Mouse (Mus musculus): ENCODE results near the gene Cox6a1.
A peak's percentile ranks its signal among the peaks of the same experiment; 100 is the strongest.
"Not testable (repeated sequence)": the region's sequence is repeated elsewhere in the genome, so short reads cannot be mapped to it uniquely, and the experiment has no call there.

Cox6a1 gene

GRCm38 (mm10) chr5:115348546-115349224, at the start of gene Cox6a1:
Cox6a1 (minus strand) TSS chr5:115348981.
- DNase-seq: peak; percentile 99 to 100

DNA sequence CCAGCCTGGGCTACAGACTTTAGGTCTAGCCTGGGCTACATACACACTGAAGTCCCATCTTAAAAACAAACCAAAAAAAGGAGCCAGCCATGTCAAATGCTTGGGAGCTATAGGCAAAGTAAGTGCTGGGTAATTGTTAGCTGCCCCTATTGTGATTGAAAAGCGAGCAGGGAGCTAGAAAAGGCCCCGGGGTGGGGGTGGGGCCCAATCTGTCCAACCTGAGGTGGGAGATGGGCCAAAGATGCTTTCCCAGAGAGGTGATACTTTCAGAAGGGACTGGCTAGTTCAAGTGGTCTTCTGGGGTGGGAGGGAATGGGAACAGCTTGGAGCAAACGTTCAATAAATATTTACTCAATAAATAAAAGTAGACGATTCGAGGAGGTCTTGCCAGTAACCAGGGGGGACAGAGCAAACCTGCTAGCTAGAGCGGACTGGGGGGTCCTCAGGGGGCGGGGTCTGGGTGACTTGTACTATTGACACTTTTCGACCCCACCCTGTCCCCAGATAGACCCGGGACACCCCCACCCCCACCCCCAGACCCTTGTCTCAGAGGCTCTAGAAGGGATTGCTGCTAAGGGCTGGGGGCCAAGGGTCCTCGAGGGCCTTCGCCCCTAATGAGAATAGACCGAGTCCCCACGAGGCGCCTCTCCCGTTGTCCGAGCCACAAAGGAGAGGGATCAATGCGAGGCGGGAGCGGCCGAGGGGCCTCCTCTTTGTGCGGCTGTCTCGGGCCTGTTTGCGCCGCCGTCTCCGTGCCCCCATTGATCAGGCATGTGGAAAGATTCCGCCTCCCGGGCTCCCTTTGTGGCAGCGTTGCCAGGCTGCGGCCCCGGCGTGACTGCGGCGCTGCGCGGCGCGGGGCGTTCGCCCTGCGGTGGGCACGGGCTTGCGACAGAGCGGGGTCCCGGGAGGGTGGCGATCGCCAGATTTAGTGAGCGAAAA, 49.3 kb upstream of the Cox6a1 start:
- DNase-seq: peak; percentile 53 to 60

GRCm38 (mm10) chr5:115396654-115397053, 47.9 kb upstream of the Cox6a1 start:
- no peak for DNase-seq

DNA sequence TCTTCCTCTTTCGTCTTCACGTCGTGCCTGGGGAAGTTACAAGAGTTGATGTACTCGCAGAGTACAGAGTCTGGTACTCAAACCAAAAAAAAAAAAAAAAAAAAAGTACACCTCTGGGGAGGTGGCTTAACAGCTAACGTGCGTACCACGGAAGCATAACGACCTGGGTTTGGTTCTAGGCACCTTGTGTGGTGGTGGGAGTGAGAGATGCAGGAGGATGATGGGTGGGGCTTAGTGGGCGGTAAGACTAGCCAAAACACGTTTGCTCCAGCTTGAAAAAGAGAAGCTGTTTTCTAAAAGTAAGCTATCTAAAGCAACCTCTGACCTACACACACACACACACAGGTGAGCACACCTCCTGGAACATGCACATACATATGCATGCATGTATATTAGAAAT, 46.1 kb upstream of the Cox6a1 start:
- no peak for DNase-seq

GRCm38 (mm10) chr5:115394223-115394622, 45.4 kb upstream of the Cox6a1 start:
- no peak for DNase-seq

GRCm38 (mm10) chr5:115392969-115393368, 44.2 kb upstream of the Cox6a1 start:
- DNase-seq: no peak

- DNase-seq: no peak
These were observed 43.2 kb upstream of the Cox6a1 start for GRCm38 (mm10) chr5:115391935-115392334.

DNA sequence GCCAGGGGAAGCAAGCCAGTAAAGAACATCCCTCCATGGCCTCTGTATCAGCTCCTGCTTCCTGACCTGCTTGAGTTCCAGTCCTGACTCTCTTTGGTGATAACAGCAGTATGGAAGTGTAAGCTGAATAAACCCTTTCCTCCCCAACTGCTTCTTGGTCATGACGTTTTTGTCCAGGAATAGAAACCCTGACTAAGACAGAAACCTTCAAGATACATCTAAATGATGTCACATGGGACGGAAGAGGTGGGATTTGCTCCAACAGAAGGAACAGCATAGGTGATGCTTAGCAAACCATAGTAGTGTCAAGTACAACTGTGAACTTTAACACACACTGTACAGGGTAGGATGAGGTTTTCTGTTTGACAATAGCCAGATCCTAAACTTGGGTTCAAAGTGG, 30.1 kb upstream of the Cox6a1 start:
- not testable (repeated sequence) for DNase-seq

- DNase-seq: peak in 1 of 2 experiments; percentile 23
These were observed 26.7 kb upstream of the Cox6a1 start for GRCm38 (mm10) chr5:115375436-115375835.

- DNase-seq: no peak
These were observed 25.5 kb upstream of the Cox6a1 start for GRCm38 (mm10) chr5:115374204-115374820.

DNA sequence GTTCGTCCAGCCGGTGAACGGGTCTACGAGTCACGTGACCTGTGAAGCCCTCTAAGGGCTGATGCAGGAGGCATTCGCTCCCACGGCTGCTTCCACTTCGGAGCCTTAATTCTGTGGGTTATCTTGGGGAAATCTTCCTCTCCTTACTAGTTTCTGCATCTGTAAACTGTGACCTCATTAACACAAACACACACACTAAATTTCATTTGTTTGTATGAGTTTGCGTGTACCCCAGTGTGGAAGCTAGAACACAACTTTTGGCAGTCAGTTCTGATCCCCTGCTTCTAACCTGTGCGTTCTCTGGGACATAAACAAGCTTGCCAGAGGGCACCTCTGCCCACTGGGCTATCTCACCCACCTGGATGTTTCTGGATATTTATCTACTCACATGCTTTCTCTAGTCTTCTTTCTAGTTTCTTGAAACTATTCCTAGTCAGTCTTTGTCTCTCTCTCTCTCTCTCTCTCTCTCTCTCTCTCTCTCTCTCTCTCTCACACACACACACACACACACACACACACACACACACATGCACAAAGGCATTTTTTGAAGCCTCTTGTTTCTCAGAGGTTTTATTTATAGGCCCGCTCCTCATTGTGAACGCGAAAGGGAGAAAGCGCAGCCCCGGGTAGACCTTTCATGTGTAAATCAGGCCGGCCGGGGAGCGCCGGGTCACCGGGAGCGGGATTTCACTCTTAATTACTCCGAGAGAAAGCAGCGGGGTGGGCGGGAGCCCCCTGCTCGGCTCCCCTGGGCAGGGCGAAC, 24.8 kb upstream of the Cox6a1 start:
- DNase-seq: no peak

GRCm38 (mm10) chr5:115371736-115372135, 23.0 kb upstream of the Cox6a1 start:
- DNase-seq: no peak

DNA sequence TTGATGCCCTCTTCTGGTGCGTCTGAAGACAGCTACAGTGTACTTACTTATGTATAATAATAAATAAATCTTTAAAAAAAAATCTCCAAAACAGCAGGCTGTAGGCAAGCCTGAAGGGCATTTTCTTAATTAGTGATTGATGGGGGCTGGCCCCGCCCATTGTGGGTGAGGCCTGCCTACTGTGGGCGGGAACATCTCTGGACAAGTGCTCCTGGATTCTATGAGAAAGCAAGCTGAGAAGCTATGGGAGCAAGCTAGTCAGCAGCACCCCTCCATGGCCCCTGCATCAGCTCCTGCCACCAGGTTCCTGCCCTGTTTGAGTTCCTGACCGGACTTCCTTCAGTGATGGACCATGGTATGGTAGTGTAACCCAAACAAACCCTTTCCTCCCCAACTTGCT, 16.0 kb upstream of the Cox6a1 start:
- DNase-seq: no peak

- DNase-seq: no peak
These were observed 14.3 kb upstream of the Cox6a1 start for GRCm38 (mm10) chr5:115362819-115363714.

DNA sequence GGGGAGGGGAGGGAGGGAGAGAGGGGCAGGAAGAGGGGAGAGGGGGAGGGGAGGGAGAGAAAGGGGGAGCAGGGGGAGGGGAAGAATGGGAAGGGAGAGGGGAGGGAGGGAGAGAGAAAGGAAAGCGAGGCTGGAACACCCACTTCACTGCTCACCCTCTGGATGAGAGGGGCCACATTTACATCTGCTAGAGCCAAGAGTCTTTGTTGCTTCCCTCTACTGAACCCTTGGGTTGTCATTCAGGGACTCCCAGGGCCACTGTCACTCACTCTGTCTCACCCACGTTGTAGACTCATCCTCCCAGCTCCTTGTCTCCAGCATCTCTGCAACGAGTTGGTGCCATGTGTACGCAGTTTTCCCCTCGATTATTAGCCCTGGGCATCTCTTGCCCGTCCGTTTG, 13.4 kb upstream of the Cox6a1 start:
- DNase-seq: no peak

- DNase-seq: no peak
These were observed 11.1 kb upstream of the Cox6a1 start for GRCm38 (mm10) chr5:115359851-115360372.

DNA sequence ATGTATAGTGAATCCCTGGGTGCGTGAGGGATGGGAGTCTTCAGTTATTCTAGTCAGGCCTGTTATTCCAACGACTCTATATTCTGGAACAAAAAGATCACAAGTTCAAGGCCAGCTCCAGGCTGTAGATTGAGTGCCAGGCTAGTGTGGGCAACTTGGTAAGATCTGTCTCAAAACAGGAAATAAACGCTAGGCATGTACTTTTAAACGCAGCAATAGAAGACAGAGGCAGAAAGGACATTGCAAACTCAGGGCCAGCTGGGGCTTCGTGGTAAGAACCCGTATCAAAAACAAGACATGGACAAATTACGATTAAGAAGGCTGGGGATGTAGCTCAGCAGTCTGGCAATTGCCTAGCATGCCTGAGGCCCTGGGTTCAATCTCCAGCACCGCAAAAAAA, 10.7 kb upstream of the Cox6a1 start:
- no peak for DNase-seq

GRCm38 (mm10) chr5:115358872-115359271, 10.1 kb upstream of the Cox6a1 start:
- DNase-seq: peak; percentile 94 to 98

- DNase-seq: no peak
These were observed 6.3 kb upstream of the Cox6a1 start for GRCm38 (mm10) chr5:115355070-115355469.

DNA sequence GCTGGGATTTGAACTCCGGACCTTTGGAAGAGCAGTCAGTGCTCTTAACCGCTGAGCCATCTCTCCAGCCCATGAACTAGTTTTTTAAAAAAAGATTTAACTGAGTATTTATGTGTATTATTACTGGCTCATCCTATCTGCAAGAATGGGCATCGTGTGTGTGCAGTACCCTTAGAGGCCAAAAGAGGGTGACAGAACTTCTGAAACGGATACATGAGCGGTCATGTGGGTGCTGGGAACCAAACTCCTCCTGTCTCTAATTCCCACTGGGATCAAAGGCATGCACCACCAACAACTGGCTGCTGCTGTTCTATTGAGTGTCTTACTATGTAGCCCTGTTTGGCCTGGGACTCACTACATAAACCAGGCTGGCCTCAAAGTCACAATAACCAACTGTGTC, 2.6 kb upstream of the Cox6a1 start:
- no peak for DNase-seq

- DNase-seq: no peak
These were observed 409 bp upstream of the Cox6a1 start for GRCm38 (mm10) chr5:115349225-115349555.

DNA sequence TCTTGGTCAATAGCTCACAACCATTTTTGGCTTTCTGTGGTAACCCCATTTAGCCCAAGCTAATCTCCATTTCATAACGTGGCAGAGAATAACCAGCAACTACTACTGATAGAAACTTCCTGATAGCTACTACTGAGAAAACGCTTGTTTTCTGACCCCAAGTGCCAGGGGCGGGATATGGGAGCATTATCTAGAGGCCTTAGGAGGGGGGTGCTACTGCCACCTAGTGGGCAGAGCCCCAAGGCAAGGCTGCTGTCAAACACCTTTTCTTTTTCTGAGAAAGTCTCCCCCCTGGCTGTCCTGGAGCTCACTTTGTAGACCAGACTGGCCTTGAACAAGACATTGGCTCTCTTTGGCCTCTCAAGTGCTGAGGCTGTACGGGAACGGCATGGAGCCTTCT, 1.2 kb downstream of the Cox6a1 start:
- DNase-seq: peak; percentile 88 to 90
